ENCODE assay signal across 26 mouse cellular contexts in the genomic region with DNA sequence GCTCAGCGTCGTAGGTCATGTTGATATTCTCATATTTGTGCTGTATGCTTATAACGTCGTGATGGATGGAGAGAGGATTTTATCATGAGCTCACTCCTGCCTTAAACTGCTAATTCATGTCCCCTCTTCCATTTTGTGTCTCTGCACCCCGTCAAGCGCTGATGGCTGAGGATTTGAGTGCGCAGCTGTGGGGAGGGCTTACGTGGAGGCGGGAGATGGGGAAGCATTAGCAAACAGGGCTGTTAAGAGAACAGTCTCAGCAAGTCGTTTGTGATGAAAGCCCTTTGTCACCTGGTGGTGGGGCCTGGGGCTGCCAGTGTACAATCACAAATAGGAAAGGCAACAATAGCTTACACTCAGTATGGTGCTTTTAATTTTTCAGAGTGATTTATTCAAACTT.
DNase-seq lines count a peak whose midpoint lies in the region; ATAC-seq and TF ChIP-seq lines count a peak whose summit lies in the region.
"Had no signal": no experiment of that assay in that cellular context is flagged by ENCODE, and none has a peak within 500 bp of the region (broad histone marks: within the 10 kb centered on the region; RNA-seq: fewer than 3 reads in every experiment).

No protein-coding gene starts in this region.

- ATAC-seq in hindbrain, embryonic 15.5 days (ENCODE audit: low FRiP score, low read depth): no peak
- no peak for ATAC-seq in hindbrain, embryonic 14.5 days (ENCODE audit: low FRiP score)
- no peak for ATAC-seq in midbrain, embryonic 15.5 days (replicated peaks)
- ATAC-seq in midbrain, embryonic 14.5 days (ENCODE audit: low FRiP score, low TSS enrichment): no peak
- ATAC-seq in neural tube, embryonic 14.5 days (ENCODE audit: low read depth): peak; percentile 44; the same call in 1 of the 2 replicates

- no peak overlapping the region for H3K4me3 ChIP-seq in hindbrain, embryonic 15.5 days
- H3K4me3 ChIP-seq in hindbrain, embryonic 14.5 days (replicated peaks; ENCODE audit: low read length): no peak overlapping the region
- no peak overlapping the region for H3K4me3 ChIP-seq in midbrain, embryonic 15.5 days
- no peak overlapping the region for H3K4me3 ChIP-seq in midbrain, embryonic 14.5 days (replicated peaks; ENCODE audit: low read depth, low read length)
- H3K4me3 ChIP-seq in neural tube, embryonic 14.5 days (ENCODE audit: low read depth, low read length): no peak overlapping the region
- H3K4me3 ChIP-seq: embryonic facial prominence, embryonic 12.5 days; heart, adult 2 months; heart, embryonic 12.5 days; kidney, embryonic 15.5 days had no signal

- TF ChIP-seq POLR2A in brain, embryonic 14.5 days (IDR thresholded peaks at IDR 0.05; ENCODE audit: borderline replicate concordance, extremely low read depth, insufficient read depth, insufficient read length, poor library complexity, severe bottlenecking): no peak

- peak; percentile 15; the same call in 1 of the 2 replicates for TF ChIP-seq CTCF in brain, embryonic 14.5 days (IDR thresholded peaks at IDR 0.05; ENCODE audit: borderline replicate concordance, extremely low read depth, insufficient read depth, insufficient read length)

- no peak overlapping the region for H3K4me2 ChIP-seq in hindbrain, embryonic 15.5 days
- H3K4me2 ChIP-seq in hindbrain, embryonic 14.5 days (replicated peaks): no peak overlapping the region
- no peak overlapping the region for H3K4me2 ChIP-seq in midbrain, embryonic 15.5 days
- H3K4me2 ChIP-seq in midbrain, embryonic 14.5 days (ENCODE audit: low read length): no peak overlapping the region
- no peak overlapping the region for H3K4me2 ChIP-seq in neural tube, embryonic 14.5 days (ENCODE audit: low read depth, low read length)
- H3K4me2 ChIP-seq: embryonic facial prominence, embryonic 12.5 days; heart, embryonic 12.5 days; kidney, embryonic 15.5 days had no signal

- intact Hi-C loops in left cerebral cortex, postnatal 25 days (cut with DNase I): no loop called here

- H3K27ac ChIP-seq in hindbrain, embryonic 15.5 days (replicated peaks): no peak overlapping the region
- no peak overlapping the region for H3K27ac ChIP-seq in hindbrain, embryonic 14.5 days
- H3K27ac ChIP-seq in midbrain, embryonic 15.5 days: peak overlapping the region; percentile 10; the same call in 1 of the 2 replicates
- H3K27ac ChIP-seq in midbrain, embryonic 14.5 days (replicated peaks; ENCODE audit: low read depth, low read length): no peak overlapping the region
- peak overlapping the region; percentile 24; the same call in 1 of the 2 replicates for H3K27ac ChIP-seq in neural tube, embryonic 14.5 days (ENCODE audit: low read depth, low read length)
- H3K27ac ChIP-seq: embryonic facial prominence, embryonic 12.5 days; heart, adult 2 months; kidney, embryonic 15.5 days; liver, embryonic 14.5 days had no signal

- 36% methylated on average over 10 of the region's 10 CpGs for WGBS in hindbrain, embryonic 15.5 days
- 43% methylated on average over 10 of the region's 10 CpGs for WGBS in hindbrain, embryonic 14.5 days
- 25% methylated on average over 10 of the region's 10 CpGs for WGBS in midbrain, embryonic 15.5 days
- 37% methylated on average over 10 of the region's 10 CpGs for WGBS in midbrain, embryonic 14.5 days
- 24% methylated on average over 10 of the region's 10 CpGs for WGBS in neural tube, embryonic 14.5 days

- no peaks in the 10 kb centered on the region for H3K9me3 ChIP-seq in hindbrain, embryonic 15.5 days
- H3K9me3 ChIP-seq in hindbrain, embryonic 14.5 days (ENCODE audit: control insufficient read depth, low read length): no peaks in the 10 kb centered on the region
- H3K9me3 ChIP-seq in midbrain, embryonic 15.5 days: no peaks in the 10 kb centered on the region
- no peaks in the 10 kb centered on the region for H3K9me3 ChIP-seq in midbrain, embryonic 14.5 days (ENCODE audit: control insufficient read depth, low read length)
- H3K9me3 ChIP-seq in neural tube, embryonic 14.5 days (ENCODE audit: control insufficient read depth, low read length): no peaks in the 10 kb centered on the region
- H3K9me3 ChIP-seq: embryonic facial prominence, embryonic 12.5 days; heart, embryonic 12.5 days; kidney, embryonic 15.5 days had no signal

- H3K4me1 ChIP-seq in hindbrain, embryonic 15.5 days (replicated peaks): peaks cover 30% of the 10 kb centered on the region
- H3K4me1 ChIP-seq in hindbrain, embryonic 14.5 days (replicated peaks; ENCODE audit: control insufficient read depth, insufficient read depth, low read length): peaks cover 20% of the 10 kb centered on the region; the same call in 1 of the 2 replicates
- peaks cover 30% of the 10 kb centered on the region for H3K4me1 ChIP-seq in midbrain, embryonic 15.5 days
- H3K4me1 ChIP-seq in midbrain, embryonic 14.5 days (ENCODE audit: control insufficient read depth, insufficient read depth, low read length): peaks cover 22% of the 10 kb centered on the region; the same call in 1 of the 2 replicates
- H3K4me1 ChIP-seq in neural tube, embryonic 14.5 days (ENCODE audit: control insufficient read depth, insufficient read depth, low read length): no peaks in the 10 kb centered on the region
- H3K4me1 ChIP-seq: embryonic facial prominence, embryonic 12.5 days; heart, embryonic 12.5 days; kidney, embryonic 15.5 days had no signal

- no peaks in the 10 kb centered on the region for H3K36me3 ChIP-seq in hindbrain, embryonic 15.5 days
- H3K36me3 ChIP-seq in hindbrain, embryonic 14.5 days (replicated peaks; ENCODE audit: control insufficient read depth, insufficient read depth): no peaks in the 10 kb centered on the region
- H3K36me3 ChIP-seq in midbrain, embryonic 15.5 days (replicated peaks): no peaks in the 10 kb centered on the region
- no peaks in the 10 kb centered on the region for H3K36me3 ChIP-seq in midbrain, embryonic 14.5 days (ENCODE audit: control insufficient read depth, insufficient read depth, low read length)
- no peaks in the 10 kb centered on the region for H3K36me3 ChIP-seq in neural tube, embryonic 14.5 days (ENCODE audit: control insufficient read depth, insufficient read depth, low read length)
- H3K36me3 ChIP-seq: embryonic facial prominence, embryonic 12.5 days; heart, embryonic 12.5 days; kidney, embryonic 15.5 days had no signal

- H3K27me3 ChIP-seq in hindbrain, embryonic 15.5 days: no peaks in the 10 kb centered on the region; the same call in 1 of the 2 replicates
- no peaks in the 10 kb centered on the region for H3K27me3 ChIP-seq in hindbrain, embryonic 14.5 days (ENCODE audit: control insufficient read depth, insufficient read depth, low read length)
- no peaks in the 10 kb centered on the region; the same call in 1 of the 2 replicates for H3K27me3 ChIP-seq in midbrain, embryonic 15.5 days (replicated peaks)
- H3K27me3 ChIP-seq in midbrain, embryonic 14.5 days (ENCODE audit: control insufficient read depth, insufficient read depth, low read length): no peaks in the 10 kb centered on the region
- no peaks in the 10 kb centered on the region for H3K27me3 ChIP-seq in neural tube, embryonic 14.5 days (ENCODE audit: control insufficient read depth, insufficient read depth, low read length)
- H3K27me3 ChIP-seq: embryonic facial prominence, embryonic 12.5 days had no signal

- H3K9ac ChIP-seq in hindbrain, embryonic 15.5 days: 0 out of 2 replicates have a peak overlapping the region, but pooled peaks have one; percentile 8
- H3K9ac ChIP-seq in hindbrain, embryonic 14.5 days: no peak overlapping the region
- no peak overlapping the region for H3K9ac ChIP-seq in midbrain, embryonic 15.5 days
- no peak overlapping the region for H3K9ac ChIP-seq in midbrain, embryonic 14.5 days (replicated peaks; ENCODE audit: low read length)
- H3K9ac ChIP-seq in neural tube, embryonic 14.5 days (replicated peaks; ENCODE audit: low read depth, low read length): no peak overlapping the region
- H3K9ac ChIP-seq: embryonic facial prominence, embryonic 12.5 days; heart, embryonic 12.5 days; kidney, embryonic 15.5 days; liver, embryonic 14.5 days had no signal

- no peak for DNase-seq in hindbrain, embryonic 14.5 days (ENCODE audit: low spot score)
- DNase-seq in midbrain, embryonic 14.5 days: no peak
- peak; percentile 65 for DNase-seq in brain, embryonic 14.5 days (ENCODE audit: low read depth)
- DNase-seq in left cerebral cortex, postnatal 25 days (ENCODE audit: low spot score in 2 of 2): no peak
- DNase-seq: adrenal gland, adult 8-10 months; B cell, adult 2 months; cerebellum, adult 11 months; cerebellum, adult 9-10 months; cerebellum, postnatal 36 days; embryo, embryonic 11 days; heart, adult 2 months; heart, postnatal 4 days; kidney, adult 18-20 months; kidney, postnatal 25 days; liver; lung, adult 2 months; lung, postnatal 10 days; right cerebral cortex, adult 18-20 months; thymus, postnatal 4 days had no signal

Comparison
In these comparisons a context has a peak if more than half of its experiments do, and no peak if none do; other contexts are left out.
1. H3K27ac ChIP-seq: peak in midbrain, embryonic 15.5 days (single experiment) and neural tube, embryonic 14.5 days (single experiment); none in hindbrain, embryonic 15.5 days (single experiment), hindbrain, embryonic 14.5 days (single experiment) and midbrain, embryonic 14.5 days (single experiment).